Mouse (Mus musculus) adrenal gland, postnatal 25 days (tissue): ENCODE results near the gene Gid4. TPM values are rescaled to one million over a fixed set of nuclear protein-coding genes. Genes with fewer than 3 reads are reported as not detected.

Experiments
- DNase-seq: peaks from one replicate; pipeline ENCODE4 v3.0.0; 2021; ENCODE audit warnings: mixed read lengths
- long read RNA-seq: library from polyadenylated mRNA; stranded (forward); transcript quantifications from one replicate; pipeline ENCODE4 v2.0.0, GENCODE M21; 2021
- total RNA-seq: library from RNA; stranded (reverse); gene quantifications from 2 replicates; pipeline ENCODE4 v1.2.3, GENCODE M21; 2021

Gene Gid4
- total RNA-seq, result 49.1 and 50.1 TPM in 2 replicates
- long read RNA-seq, full-length matches to known transcripts, result 34 of 57 reads
- long read RNA-seq, partial matches to known transcripts, result 21 of 57 reads
- long read RNA-seq, other reads (novel, unspliced or antisense), result 2 of 57 reads

GRCm38 (mm10) chr11:60416963-60417716, at the start of gene Gid4:
Gene Gid4 (plus strand): TSS chr11:60417145.
- DNase-seq, result peak; percentile 98

- DNase-seq, result no peak
Measured at GRCm38 (mm10) chr11:60367256-60367655, 49.7 kb upstream of the Gid4 start.

GRCm38 (mm10) chr11:60368909-60369308, 48.0 kb upstream of the Gid4 start:
- DNase-seq, result no peak

DNA sequence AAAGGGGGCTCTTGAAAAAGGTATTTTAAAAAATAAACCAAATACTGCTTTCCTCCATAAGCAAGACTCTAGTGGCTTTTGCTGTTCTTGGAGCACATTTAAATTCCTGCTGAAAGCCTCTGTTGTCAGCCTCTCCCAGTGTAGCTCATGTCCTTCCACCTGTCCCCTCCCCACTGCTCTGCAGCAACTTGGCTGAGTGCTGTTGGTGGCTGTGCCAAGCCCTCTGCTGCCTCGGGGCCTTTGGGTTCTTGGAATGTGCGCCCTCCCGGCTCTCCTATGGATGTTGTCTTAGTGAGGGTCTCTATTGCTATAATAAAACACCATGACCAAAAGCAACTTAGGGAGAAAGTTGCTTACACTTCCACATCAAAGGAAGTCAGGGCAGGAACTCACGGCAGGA, 47.5 kb upstream of the Gid4 start:
- DNase-seq, result no peak

DNA sequence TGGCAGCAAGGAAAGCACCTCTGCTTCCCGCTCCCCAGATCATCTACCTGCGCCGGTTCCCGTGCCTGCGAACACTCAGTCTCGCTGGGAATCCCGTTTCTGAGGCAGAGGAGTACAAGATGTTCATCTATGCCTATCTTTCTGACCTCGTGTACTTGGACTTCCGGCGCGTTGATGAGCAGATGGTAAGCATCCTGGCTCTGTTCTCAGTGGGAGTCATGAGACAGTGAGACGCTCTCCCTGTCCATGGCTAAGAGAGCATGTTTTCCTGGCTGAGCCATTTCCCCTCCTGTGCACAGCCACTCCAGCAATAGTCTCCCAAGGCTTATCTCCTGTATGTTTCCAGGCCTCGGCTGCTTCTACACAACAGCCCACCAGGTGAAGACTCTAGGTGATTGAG, 46.5 kb upstream of the Gid4 start:
- no peak for DNase-seq

DNA sequence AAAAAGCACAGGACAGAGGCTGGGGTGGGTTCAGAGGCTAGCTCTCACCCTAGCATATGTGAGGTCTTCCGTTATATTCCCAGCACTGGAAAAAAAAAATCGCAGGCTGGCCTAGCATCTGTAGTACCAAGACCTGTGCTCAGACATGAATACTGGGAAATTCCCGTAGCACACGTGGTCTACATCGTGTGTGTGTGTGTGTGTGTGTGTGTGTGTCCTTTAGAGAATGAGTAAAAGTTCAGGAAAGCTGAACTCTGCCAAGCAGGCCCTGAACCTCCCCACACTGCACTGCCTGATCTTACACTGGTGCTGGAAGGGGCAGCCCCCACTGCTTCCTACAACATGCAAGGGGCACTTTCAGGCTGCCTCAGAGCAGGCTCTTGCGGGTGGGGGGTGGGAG, 42.5 kb upstream of the Gid4 start:
- no peak for DNase-seq

DNA sequence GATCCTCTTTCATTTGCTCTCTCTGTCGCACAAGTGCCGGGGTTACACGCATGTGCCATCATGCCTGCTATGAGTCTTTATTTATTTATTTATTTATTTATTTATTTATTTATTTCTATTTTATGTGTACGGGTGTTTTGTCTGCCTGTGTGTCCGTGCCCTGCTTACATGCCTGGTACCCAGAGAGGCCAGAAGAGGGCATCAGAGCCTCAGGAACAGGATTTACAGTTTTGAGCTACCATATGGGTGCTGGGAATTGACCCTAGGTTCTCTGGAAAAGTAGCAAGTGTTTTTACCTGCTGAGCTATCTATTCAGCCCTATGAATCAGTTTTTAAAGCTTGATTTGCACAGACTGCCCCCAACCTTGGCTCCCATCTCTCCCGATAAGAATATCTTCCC, 33.4 kb upstream of the Gid4 start:
- DNase-seq, result no peak

GRCm38 (mm10) chr11:60384762-60385421, 32.1 kb upstream of the Gid4 start:
- no peak for DNase-seq

GRCm38 (mm10) chr11:60385946-60386345, 31.0 kb upstream of the Gid4 start:
- no peak for DNase-seq

GRCm38 (mm10) chr11:60387944-60388343, 29.0 kb upstream of the Gid4 start:
- DNase-seq, result no peak

DNA sequence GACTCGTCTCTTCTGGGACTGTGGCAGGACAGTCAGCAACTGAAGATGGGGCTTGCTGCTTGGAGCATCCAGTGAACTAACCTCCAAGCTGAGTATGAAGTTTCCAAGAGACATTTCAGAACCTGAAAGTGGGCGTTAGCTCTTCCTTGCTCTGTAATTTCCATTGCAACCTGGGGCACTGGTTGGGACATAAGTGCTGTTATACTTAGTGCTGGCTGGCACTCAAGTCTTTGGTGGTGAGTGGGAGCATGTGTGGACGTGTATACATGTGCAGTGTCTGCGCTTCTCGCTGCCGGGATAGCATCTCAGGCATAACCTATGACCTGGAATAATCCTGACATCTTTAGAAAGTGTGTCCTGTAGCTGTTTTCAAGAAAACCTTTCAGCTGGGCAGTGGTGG, 25.6 kb upstream of the Gid4 start:
- DNase-seq, result no peak

DNA sequence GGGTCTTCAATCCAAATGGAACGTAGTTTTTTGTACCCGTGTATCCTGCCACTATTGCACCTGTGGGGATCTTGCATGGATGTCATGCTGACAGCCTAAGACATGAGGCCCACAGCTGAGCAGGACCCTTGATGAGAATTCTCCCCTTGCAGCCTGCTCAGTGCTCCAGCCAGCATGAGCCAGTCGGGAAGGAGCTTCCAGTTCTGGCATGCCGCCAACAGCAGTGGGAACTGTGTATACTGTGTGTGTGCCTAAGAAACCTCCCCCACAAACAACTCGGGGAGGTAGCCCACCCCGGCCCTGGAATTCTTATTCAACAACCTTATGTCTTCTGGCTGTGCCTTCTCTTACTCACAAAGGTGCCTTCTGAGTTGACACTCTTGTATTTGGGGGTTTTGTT, 20.4 kb upstream of the Gid4 start:
- peak; percentile 45 for DNase-seq

- no peak for DNase-seq
Measured at GRCm38 (mm10) chr11:60397172-60397571, 19.8 kb upstream of the Gid4 start.

GRCm38 (mm10) chr11:60406606-60407005, 10.3 kb upstream of the Gid4 start:
- DNase-seq, result no peak

DNA sequence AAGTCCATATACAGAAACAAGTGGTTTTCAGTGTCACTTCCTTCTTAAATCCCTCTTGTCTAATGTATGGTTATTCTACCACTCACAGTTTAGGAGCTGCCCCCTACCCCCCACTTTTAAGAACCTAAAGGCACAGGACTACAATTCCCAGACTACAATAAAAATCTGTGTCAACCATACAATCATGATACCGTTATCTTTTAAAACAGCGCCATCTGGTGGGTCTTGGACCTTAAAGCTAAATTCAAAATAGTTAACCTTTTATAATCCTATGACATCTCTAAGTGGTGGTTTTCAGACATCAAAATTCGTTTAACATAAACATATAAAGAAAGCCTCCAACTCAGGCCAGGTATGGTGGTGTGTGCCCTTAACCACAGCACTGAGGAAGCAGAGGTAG, 4.8 kb upstream of the Gid4 start:
- peak; percentile 46 for DNase-seq

DNA sequence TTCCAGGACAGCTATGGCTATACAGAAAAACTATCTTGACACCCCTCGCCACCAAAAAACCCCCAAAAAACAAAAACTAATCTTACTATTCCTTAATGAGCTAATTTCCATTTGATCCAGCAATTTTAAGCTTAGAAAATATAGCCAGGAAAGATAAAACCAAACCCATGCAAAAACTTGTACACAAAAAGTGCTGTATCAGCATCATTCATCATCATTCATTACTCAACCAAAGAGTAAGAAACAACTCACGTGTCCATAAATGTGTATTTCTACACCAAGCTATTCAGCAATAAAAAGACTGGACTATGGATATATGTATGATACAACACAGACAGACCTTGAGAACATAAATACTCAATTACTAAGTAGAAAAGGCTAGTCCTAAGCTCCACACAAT, 4.0 kb upstream of the Gid4 start:
- no peak for DNase-seq

DNA sequence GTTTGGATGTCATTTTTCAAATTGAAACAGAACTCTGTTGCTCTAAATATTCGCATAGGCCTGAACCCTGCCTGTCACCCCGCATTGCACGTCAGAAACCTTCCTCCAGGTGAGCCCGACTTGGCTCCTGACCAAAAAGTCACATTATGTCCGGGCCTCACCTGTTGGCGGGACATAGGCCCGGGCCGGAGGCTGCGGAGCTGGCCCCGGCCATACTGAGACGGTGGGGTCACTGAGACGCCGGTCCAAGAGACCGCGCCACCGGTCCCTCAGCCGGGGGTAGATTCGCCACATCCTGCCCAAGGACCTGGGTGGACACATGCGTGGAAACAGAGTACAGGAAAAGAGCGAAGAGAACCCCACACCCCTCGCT, 369 bp upstream of the Gid4 start:
- DNase-seq, result no peak

GRCm38 (mm10) chr11:60417717-60418472, 950 bp downstream of the Gid4 start, which contains the start of gene Atpaf2:
Gene Atpaf2 (minus strand): TSS chr11:60418457.
- no peak for DNase-seq

GRCm38 (mm10) chr11:60418473-60418803, 1.5 kb downstream of the Gid4 start:
- DNase-seq, result no peak

DNA sequence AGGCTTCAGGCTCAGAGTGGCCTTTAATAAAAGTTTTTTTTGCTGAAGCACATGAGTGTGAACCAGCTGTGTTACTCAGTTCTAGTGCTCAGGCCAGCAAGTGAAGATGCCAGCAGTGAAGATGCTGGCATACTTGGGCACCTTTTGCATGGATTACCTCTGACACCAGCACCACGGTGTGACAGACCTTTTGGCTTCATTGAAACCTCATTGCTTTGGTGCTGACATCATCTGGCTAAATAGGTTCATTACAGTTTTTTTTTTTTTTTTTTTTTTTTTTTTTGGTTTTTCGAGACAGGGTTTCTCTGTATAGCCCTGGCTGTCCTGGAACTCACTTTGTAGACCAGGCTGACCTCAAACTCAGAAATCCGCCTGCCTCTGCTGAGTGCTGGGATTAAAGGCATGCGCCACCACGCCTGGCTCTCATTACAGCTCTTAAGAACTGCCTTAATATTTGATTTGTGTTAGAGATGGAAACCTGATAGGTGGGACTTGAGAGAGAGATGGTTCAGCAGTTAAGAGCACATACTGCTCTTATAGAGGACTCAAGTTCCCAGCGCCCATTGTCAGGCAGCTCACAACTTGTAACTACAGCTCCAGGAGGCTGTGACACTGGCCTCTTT, 5.2 kb downstream of the Gid4 start:
- no peak for DNase-seq

DNA sequence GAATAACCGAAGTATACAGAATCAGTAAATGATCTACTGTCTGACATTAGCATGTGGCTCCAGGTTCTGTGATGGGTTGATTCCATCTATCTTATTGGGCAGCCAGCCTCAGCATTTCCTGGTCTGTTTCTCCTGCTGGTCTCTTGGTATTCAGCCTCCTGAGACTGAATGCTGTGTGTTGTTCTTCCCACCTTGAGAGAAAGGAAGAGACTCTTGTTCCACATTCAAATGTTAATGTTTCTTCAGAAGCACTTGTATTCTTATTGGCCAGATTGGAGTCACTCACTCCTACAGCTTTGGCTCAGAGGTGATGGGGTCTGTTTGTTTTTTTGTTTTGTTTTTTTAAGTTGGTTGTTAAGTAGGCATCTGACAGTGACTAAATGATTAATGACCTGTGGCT, 6.1 kb downstream of the Gid4 start:
- no peak for DNase-seq

DNA sequence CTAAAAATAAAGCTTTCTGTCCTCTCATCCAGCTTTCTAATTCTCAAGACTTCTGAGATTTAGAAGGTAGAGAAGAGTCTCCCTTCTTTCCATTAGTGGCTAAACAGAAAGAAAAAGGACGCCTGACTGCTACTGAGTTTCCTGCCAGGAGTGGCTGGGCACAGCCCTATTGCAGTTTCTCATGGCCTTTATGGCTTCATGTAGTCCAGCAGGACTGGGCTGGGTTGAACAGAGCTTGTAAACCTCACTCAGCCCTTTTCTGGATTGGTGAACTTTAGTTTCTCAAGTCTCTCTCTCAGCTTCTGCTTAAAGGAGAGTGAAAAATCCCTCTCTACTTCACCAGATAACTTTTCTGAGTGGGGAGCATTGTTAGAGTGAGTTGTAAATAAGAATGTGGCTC, 9.5 kb downstream of the Gid4 start:
- no peak for DNase-seq

DNA sequence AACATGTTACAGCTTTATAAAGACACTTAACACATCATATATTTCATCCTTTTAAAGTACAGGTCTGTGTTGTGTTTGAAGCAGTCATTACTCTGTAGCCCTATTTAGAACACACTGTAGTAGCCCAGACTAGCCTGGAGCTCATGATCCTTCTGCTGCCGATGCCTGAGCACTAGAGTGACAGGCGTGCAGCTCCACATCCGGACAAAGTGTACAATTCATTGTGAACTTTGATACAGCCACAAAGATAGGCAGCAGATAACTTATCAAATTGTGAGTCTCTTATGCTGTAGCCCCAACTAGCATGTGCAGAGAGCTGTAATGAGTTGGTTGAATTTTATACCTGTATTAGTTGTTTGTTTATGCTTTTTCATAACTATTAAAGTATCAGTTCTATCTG, 10.7 kb downstream of the Gid4 start:
- DNase-seq, result no peak
